Mouse (Mus musculus): ENCODE data around the gene Nhlh1. TPM values are rescaled to one million over a fixed set of nuclear protein-coding genes. Genes with fewer than 3 reads are reported as not detected.

Gene Nhlh1
- polyA plus RNA-seq, 1 experiment, result not detected

- no peak for TF ChIP-seq GATA1 (IDR thresholded peaks at IDR 0.05; ENCODE audit: low read length)
- TF ChIP-seq TAL1 (IDR thresholded peaks at IDR 0.05; ENCODE audit: low read length), result no peak
- no peaks in the 10 kb centered on the region; the same call in 1 of the 2 replicates for H3K27me3 ChIP-seq (ENCODE audit: control insufficient read depth)
- H3K4me1 ChIP-seq (ENCODE audit: control insufficient read depth), result no peaks in the 10 kb centered on the region
- no peak overlapping the region for H3K4me3 ChIP-seq (replicated peaks)
- no peaks in the 10 kb centered on the region for H3K36me3 ChIP-seq (ENCODE audit: control insufficient read depth)
- no peaks in the 10 kb centered on the region for H3K9me3 ChIP-seq (ENCODE audit: control insufficient read depth, low read length)
Observed at GRCm38 (mm10) chr1:172019863-172020521, 37.4 kb downstream of the Nhlh1 start.

GRCm38 (mm10) chr1:172019339-172019738, 38.0 kb downstream of the Nhlh1 start:
- Histone ChIP-seq H3K9me3 (ENCODE audit: control insufficient read depth, low read length) (no peaks in the 10 kb centered on the region), H3K4me3 (replicated peaks) (no peak overlapping the region), H3K36me3 (ENCODE audit: control insufficient read depth) (no peaks in the 10 kb centered on the region), H3K27me3 (ENCODE audit: control insufficient read depth) (no peaks in the 10 kb centered on the region; the same call in 1 of the 2 replicates), H3K4me1 (ENCODE audit: control insufficient read depth) (no peaks in the 10 kb centered on the region)
- TF ChIP-seq TAL1 (IDR thresholded peaks at IDR 0.05; ENCODE audit: low read length) (no peak), GATA1 (IDR thresholded peaks at IDR 0.05; ENCODE audit: low read length) (no peak)

- no peaks in the 10 kb centered on the region for H3K9me3 ChIP-seq (ENCODE audit: control insufficient read depth, low read length)
- no peaks in the 10 kb centered on the region for H3K27me3 ChIP-seq (ENCODE audit: control insufficient read depth)
- H3K36me3 ChIP-seq (ENCODE audit: control insufficient read depth), result no peaks in the 10 kb centered on the region
- TF ChIP-seq TAL1 (IDR thresholded peaks at IDR 0.05; ENCODE audit: low read length) (no peak), GATA1 (IDR thresholded peaks at IDR 0.05; ENCODE audit: low read length) (no peak)
- H3K4me1 ChIP-seq (ENCODE audit: control insufficient read depth), result no peaks in the 10 kb centered on the region
- no peak overlapping the region for H3K4me3 ChIP-seq (replicated peaks)
Observed at GRCm38 (mm10) chr1:172018336-172019311, 38.7 kb downstream of the Nhlh1 start.

GRCm38 (mm10) chr1:172017517-172018070, 39.8 kb downstream of the Nhlh1 start:
- TF ChIP-seq TAL1 (IDR thresholded peaks at IDR 0.05; ENCODE audit: low read length) (no peak), GATA1 (IDR thresholded peaks at IDR 0.05; ENCODE audit: low read length) (no peak)
- H3K4me1 ChIP-seq (ENCODE audit: control insufficient read depth), result no peaks in the 10 kb centered on the region
- no peaks in the 10 kb centered on the region for H3K36me3 ChIP-seq (ENCODE audit: control insufficient read depth)
- no peak overlapping the region for H3K4me3 ChIP-seq (replicated peaks)
- no peaks in the 10 kb centered on the region for H3K27me3 ChIP-seq (ENCODE audit: control insufficient read depth)
- no peaks in the 10 kb centered on the region for H3K9me3 ChIP-seq (ENCODE audit: control insufficient read depth, low read length)

GRCm38 (mm10) chr1:172016660-172017516, 40.5 kb downstream of the Nhlh1 start:
- Histone ChIP-seq H3K4me3 (replicated peaks) (no peak overlapping the region), H3K4me1 (ENCODE audit: control insufficient read depth) (no peaks in the 10 kb centered on the region), H3K9me3 (ENCODE audit: control insufficient read depth, low read length) (no peaks in the 10 kb centered on the region), H3K36me3 (ENCODE audit: control insufficient read depth) (no peaks in the 10 kb centered on the region), H3K27me3 (ENCODE audit: control insufficient read depth) (no peaks in the 10 kb centered on the region)
- TF ChIP-seq GATA1 (IDR thresholded peaks at IDR 0.05; ENCODE audit: low read length), result no peak
- TF ChIP-seq TAL1 (IDR thresholded peaks at IDR 0.05; ENCODE audit: low read length), result no peak

GRCm38 (mm10) chr1:172016031-172016430, 41.3 kb downstream of the Nhlh1 start:
- Histone ChIP-seq H3K36me3 (ENCODE audit: control insufficient read depth) (no peaks in the 10 kb centered on the region), H3K4me1 (ENCODE audit: control insufficient read depth) (no peaks in the 10 kb centered on the region), H3K27me3 (ENCODE audit: control insufficient read depth) (no peaks in the 10 kb centered on the region), H3K9me3 (ENCODE audit: control insufficient read depth, low read length) (no peaks in the 10 kb centered on the region), H3K4me3 (replicated peaks) (no peak overlapping the region)
- no peak for TF ChIP-seq GATA1 (IDR thresholded peaks at IDR 0.05; ENCODE audit: low read length)
- no peak for TF ChIP-seq TAL1 (IDR thresholded peaks at IDR 0.05; ENCODE audit: low read length)

- H3K27me3 ChIP-seq (ENCODE audit: control insufficient read depth), result no peaks in the 10 kb centered on the region
- TF ChIP-seq GATA1 (IDR thresholded peaks at IDR 0.05; ENCODE audit: low read length) (no peak), TAL1 (IDR thresholded peaks at IDR 0.05; ENCODE audit: low read length) (no peak)
- H3K36me3 ChIP-seq (ENCODE audit: control insufficient read depth), result no peaks in the 10 kb centered on the region
- H3K9me3 ChIP-seq (ENCODE audit: control insufficient read depth, low read length), result no peaks in the 10 kb centered on the region
- H3K4me3 ChIP-seq (replicated peaks), result no peak overlapping the region
- no peaks in the 10 kb centered on the region for H3K4me1 ChIP-seq (ENCODE audit: control insufficient read depth)
Observed at GRCm38 (mm10) chr1:172015312-172015939, 41.9 kb downstream of the Nhlh1 start.

GRCm38 (mm10) chr1:172014771-172015170, 42.6 kb downstream of the Nhlh1 start:
- no peaks in the 10 kb centered on the region for H3K9me3 ChIP-seq (ENCODE audit: control insufficient read depth, low read length)
- no peaks in the 10 kb centered on the region for H3K4me1 ChIP-seq (ENCODE audit: control insufficient read depth)
- no peaks in the 10 kb centered on the region for H3K27me3 ChIP-seq (ENCODE audit: control insufficient read depth)
- no peaks in the 10 kb centered on the region; the same call in 1 of the 2 replicates for H3K36me3 ChIP-seq (ENCODE audit: control insufficient read depth)
- H3K4me3 ChIP-seq (replicated peaks), result no peak overlapping the region
- no peak for TF ChIP-seq TAL1 (IDR thresholded peaks at IDR 0.05; ENCODE audit: low read length)
- TF ChIP-seq GATA1 (IDR thresholded peaks at IDR 0.05; ENCODE audit: low read length), result no peak
